Mouse (Mus musculus) MEL (cell line): ENCODE measurements around the gene Tspan9.

Experiments
- CHD2 ChIP-seq: IDR thresholded peaks from 2 replicates; pipeline ENCODE4 v1.6.1; 2011; ENCODE audit warnings: low read length, improper control_type of control experiment
- CTCF ChIP-seq, 3 experiments: IDR thresholded peaks in 2 of 3; conservative IDR thresholded peaks in 1 of 3; 2 replicates each; pipeline ENCODE4 v1.5.1; 2011 to 2012; ENCODE audit warnings: low read length in 3 of 3, low read depth in 2 of 3, mild to moderate bottlenecking in 2 of 3, improper control_type of control experiment in 1 of 3, inconsistent platforms in 1 of 3, mixed read lengths in 1 of 3, moderate library complexity in 1 of 3; ENCODE audit not compliant: control insufficient read depth in 1 of 3, insufficient read depth in 1 of 3, poor library complexity in 1 of 3, severe bottlenecking in 1 of 3
- E2F4 ChIP-seq: IDR thresholded peaks from 2 replicates; pipeline ENCODE4 v1.6.1; 2011; ENCODE audit warnings: low read depth, low read length, improper control_type of control experiment, borderline replicate concordance
- EP300 ChIP-seq, 2 experiments: IDR thresholded peaks; 2 replicates each; pipeline ENCODE4 v1.6.1; 2011; ENCODE audit warnings: improper control_type of control experiment in 2 of 2, low read length in 2 of 2, low read depth in 1 of 2, mild to moderate bottlenecking in 1 of 2
- ETS1 ChIP-seq: IDR thresholded peaks from 2 replicates; pipeline ENCODE4 v1.6.1; 2012; ENCODE audit warnings: low read depth, mild to moderate bottlenecking, inconsistent platforms, low read length, improper control_type of control experiment, moderate library complexity
- JUND ChIP-seq: IDR thresholded peaks from 2 replicates; pipeline ENCODE4 v1.6.1; 2011; ENCODE audit warnings: low read depth, mild to moderate bottlenecking, improper control_type of control experiment, low read length
- POLR2A ChIP-seq, 2 experiments: IDR thresholded peaks; 2 replicates each; pipeline ENCODE4 v1.6.1; 2011 to 2012; ENCODE audit warnings: low read length in 2 of 2, mild to moderate bottlenecking in 2 of 2, control low read depth in 1 of 2, improper control_type of control experiment in 1 of 2, low read depth in 1 of 2, moderate library complexity in 1 of 2; ENCODE audit not compliant: control insufficient read depth in 1 of 2, insufficient read depth in 1 of 2, poor library complexity in 1 of 2
- USF1 ChIP-seq: IDR thresholded peaks from 2 replicates; pipeline ENCODE4 v1.6.1; 2014; ENCODE audit warnings: low read depth, mild to moderate bottlenecking, inconsistent platforms, low read length, improper control_type of control experiment, moderate library complexity
- ZMIZ1 ChIP-seq: IDR thresholded peaks from 2 replicates; pipeline ENCODE4 v1.6.1; 2012; ENCODE audit warnings: low read depth, mild to moderate bottlenecking, inconsistent platforms, low read length, improper control_type of control experiment, moderate library complexity

DNA sequence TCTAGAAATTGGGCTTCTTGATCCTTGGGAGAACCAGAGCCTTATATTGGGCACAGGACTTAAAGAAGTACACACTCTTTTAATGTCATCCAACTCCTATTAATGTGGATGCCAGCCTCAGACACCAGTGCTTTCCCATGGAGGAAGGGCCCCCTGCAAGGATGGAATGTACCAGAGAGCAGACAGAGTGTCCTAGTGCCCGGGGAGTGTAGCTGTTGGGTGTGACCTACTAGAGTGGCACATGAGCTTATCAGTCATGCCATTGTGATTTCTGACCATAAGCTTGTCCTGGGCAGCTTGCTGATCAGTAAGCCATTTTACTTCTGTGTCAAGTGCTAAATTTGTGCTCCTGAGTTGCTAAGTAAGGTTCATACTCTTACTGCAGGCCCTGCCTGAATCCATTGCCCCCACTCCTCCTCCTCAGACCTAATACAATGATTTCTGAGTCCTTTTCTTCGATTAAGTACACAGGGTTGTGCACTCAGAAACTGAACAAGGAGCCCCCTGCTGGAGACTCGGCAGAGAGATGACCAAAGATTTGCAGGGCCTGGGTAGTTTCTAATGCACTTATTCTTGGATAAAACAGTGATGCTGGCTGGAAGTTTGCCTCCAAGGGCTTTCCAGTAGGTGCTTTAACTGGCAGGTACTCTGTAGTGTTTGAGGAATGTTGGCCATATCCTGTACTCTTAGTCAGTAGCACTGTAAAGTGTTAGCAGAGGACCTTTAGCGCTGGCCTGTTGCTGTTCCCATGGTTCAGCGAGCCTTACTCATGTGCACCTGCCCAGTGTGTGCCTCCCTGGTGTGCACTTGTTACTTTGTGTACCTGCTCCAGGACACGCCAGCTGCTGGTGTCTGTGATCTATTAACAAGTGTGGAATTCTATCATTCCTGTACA, 25.6 kb upstream of the Tspan9 start:
- TF ChIP-seq ETS1 (no peak), JUND (no peak), ZMIZ1 (no peak), CTCF (IDR thresholded peaks at IDR 0.05 in 2 of 3, conservative IDR thresholded peaks at IDR 0.05 in 1 of 3; ENCODE audit: control insufficient read depth in 1 of 3, insufficient read depth in 1 of 3, low read depth in 2 of 3, low read length in 3 of 3, poor library complexity in 1 of 3, severe bottlenecking in 1 of 3) (no peak), EP300 (IDR thresholded peaks at IDR 0.05; ENCODE audit: low read depth in 1 of 2, low read length in 2 of 2) (no peak), CHD2 (no peak), E2F4 (no peak), POLR2A (IDR thresholded peaks at IDR 0.05; ENCODE audit: control insufficient read depth in 1 of 2, insufficient read depth in 1 of 2, low read depth in 1 of 2, low read length in 2 of 2, poor library complexity in 1 of 2) (no peak), USF1 (no peak)
